Mouse (Mus musculus) lung, adult 18-20 months (tissue): ENCODE measurements around the gene Olfr462.
A peak's percentile ranks its signal among the peaks of the same experiment; 100 is the strongest.
"Not testable (repeated sequence)": the region's sequence is repeated elsewhere in the genome, so short reads cannot be mapped to it uniquely, and the experiment has no call there.

Source experiments
- DNase-seq, 2 experiments: peaks; one replicate each; pipeline ENCODE4 v3.0.0; 2022; ENCODE audit warnings: mixed read lengths in 2 of 2

Olfr462 gene

GRCm38 (mm10) chr11:87892168-87892567 is at the start of gene Olfr462:
TSS of gene Olfr462 (minus strand) at chr11:87892268.
- DNase-seq, result no peak

- DNase-seq, result peak in 1 of 2 experiments; percentile 2
Measured at GRCm38 (mm10) chr11:87935467-87935866, 43.4 kb upstream of the Olfr462 start.

DNA sequence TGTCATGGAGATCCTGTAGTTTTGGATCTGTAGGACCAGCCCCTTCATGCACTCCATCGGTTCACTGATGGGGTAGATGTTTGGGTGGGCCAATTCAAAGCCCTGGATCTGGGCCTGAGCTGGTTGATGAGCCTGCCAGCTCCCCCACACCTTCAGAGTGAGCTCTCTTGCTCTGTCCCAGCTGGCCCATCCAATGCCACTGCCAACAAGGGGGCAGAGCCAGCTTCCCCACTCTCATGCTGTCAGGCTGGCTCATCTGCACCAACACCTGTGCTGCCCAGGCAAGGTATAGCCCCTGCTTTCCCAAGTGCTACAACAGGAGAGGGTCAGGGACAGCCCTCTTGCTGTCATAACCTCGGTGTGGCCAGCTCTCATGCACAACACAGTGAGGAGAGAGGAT is 41.7 kb upstream of the Olfr462 start:
- no peak for DNase-seq

GRCm38 (mm10) chr11:87930348-87930747 is 38.3 kb upstream of the Olfr462 start:
- DNase-seq, result no peak

DNA sequence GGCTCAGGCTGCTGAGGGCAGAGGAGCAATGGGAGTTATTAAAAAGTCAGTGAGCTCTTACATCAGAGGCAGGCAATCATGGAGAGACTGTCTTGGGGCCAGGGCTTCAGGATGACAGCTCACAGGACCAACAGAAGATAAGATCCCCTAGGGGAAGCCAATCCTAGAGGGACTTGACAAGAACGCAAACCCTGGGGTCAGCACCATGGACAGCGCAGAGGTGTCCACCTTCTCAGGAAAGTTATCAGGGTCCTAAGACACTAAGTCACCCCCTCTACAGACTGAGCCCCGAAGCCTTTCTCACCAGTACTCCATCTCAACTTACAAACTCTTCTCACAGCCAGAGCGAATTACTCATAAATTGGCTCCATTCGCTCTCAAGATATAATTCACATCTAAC is 28.9 kb upstream of the Olfr462 start, which contains the start of gene Olfr464:
TSS of gene Olfr464 (minus strand) at position 2 of the 400 bp plus-strand sequence.
- DNase-seq, result no peak

DNA sequence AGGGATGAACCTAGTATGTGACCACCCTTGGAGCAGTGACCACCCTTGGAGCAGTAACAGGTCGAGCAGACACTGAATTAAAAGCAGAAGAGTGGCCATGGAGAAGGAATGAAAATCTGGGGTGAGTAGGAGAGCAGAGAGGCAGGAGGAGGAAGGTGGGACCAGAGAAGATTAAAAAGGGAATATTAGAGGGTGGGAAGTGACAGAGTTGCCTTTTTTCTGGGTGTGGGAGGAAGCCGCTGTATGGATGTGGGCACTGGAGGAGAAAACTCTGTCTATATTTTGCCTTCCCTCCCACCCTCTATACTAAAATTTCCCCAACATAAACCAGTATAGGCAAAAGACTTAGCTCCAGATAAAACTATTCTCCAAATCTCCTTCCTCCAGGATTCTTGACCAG is 28.2 kb upstream of the Olfr462 start:
- no peak for DNase-seq

DNA sequence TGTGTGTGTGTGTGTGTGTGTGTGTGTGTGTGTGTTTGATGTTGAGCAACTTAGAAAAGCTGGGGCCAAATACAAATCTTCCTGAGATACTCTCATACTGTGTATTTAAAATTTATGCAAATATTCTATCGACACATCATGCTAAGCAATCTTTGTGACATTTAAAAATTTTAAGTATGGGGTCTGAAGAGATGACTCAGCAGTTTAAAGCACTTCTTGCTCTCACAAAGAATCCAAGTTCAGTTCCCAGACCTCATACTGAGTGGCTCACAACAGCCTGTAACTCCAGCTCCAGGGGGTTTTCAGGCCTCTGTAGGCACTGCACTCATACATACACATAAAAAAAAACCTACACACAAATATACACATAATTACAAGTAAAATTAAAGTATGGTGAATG is 23.9 kb upstream of the Olfr462 start:
- DNase-seq, result no peak

- no peak for DNase-seq
Measured at GRCm38 (mm10) chr11:87904331-87904730, 12.3 kb upstream of the Olfr462 start.

- DNase-seq, result no peak
Measured at GRCm38 (mm10) chr11:87897287-87897686, 5.2 kb upstream of the Olfr462 start, which contains the start of gene Olfr463. TSS of gene Olfr463 (minus strand) at chr11:87897387.

GRCm38 (mm10) chr11:87884856-87885255 is 7.2 kb downstream of the Olfr462 start:
- no peak for DNase-seq

DNA sequence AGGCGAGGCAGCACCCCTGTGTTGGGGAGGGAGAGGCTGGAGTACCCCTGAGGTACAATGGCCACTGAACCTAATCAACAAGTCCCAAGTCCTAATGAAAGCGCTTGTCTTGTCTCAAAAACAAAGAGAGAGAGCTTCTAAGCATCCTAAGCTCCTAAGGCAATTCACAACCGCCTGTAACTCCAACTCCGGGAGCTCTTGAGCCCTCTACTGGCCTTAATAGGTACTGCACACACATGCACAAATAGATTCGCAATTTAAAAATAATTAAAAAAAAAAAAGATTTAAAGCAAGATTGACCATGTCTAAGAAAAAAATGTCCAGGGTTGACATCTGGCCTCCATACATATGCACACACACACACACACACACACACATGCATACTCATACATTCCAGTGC is 8.6 kb downstream of the Olfr462 start:
- DNase-seq, result no peak

DNA sequence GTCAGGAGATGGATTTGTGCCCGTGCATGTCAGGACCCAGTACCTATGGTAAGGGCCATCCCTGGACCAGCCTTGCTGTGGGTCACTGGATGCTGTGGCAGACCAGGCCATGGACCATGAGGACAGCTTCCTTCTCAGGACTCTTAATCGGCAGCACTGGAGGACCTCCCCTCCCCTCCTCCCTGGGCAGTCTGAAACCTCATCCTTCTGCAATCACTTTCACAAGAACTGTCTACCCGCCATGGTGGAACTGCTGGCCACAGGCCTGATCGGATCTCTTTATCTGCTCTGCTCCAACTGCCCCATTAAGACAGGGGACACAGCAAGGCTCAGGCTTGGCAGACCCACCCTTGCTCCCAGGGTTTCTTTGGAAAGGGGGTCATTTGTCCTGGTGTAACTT is 10.4 kb downstream of the Olfr462 start:
- DNase-seq, result no peak

DNA sequence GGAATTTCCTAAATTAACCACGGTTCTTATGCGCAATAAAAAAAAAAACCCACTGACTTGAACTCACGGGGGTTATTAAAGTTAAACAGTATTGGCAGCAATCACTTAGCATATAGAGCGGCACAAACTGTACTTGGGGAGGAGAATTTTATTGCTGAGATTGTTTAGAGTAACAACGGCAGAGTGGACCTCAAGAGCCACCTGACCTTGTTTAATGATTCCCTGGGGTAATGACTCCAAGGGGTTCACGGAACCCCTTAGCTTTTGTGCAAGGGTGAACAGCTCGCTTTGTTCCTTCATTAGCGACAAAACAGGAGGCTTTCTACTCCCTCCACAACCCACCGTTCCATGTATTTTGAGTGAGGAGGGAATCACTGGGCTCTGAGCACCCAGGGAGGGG is 12.2 kb downstream of the Olfr462 start:
- no peak for DNase-seq

DNA sequence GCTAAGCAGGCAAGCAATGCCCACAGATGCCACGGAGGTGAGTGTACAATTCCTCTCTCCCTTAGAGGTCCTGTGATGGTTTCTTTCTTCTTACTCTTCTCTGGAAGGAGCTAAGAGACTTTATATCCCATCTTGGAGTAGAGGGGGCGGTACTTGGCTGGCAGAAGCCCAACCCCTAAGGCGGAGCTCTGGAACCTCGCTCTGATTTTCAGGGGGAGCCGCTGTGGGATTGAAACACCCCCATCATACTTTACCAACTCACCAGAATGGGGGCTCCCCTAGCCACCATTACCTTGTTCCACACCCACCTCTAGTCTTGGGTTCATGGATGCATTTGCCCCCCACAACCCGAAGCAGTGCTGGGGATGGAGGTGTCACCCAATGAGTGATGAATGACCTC is 16.6 kb downstream of the Olfr462 start, which contains the start of gene Epx:
TSS of gene Epx (minus strand) at position 101 of the 400 bp plus-strand sequence.
- DNase-seq, result no peak

GRCm38 (mm10) chr11:87871766-87872165 is 20.3 kb downstream of the Olfr462 start:
- no peak for DNase-seq

DNA sequence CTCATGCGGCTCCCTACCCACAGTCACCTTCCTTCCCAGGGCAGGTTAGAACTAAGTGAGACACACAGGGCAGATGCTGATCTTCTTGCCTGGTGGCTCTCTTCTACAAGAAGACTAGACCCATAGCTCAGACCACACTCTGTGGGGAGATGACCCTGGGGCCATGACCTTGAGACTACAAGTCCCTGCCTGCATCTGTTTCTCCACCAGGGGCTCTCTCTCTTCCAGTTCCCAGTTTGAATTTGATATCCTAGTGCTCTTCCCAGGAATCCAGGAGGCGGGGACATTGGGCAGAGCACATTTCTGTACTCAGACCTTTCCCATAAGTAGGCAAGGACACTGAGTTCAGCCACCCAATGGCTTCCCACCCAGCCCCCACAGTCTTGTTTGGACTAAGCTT is 22.0 kb downstream of the Olfr462 start:
- DNase-seq, result no peak

- DNase-seq, result not testable (repeated sequence)
Measured at GRCm38 (mm10) chr11:87866891-87867290, 25.2 kb downstream of the Olfr462 start.

GRCm38 (mm10) chr11:87862805-87863204 is 29.3 kb downstream of the Olfr462 start:
- DNase-seq, result no peak

GRCm38 (mm10) chr11:87860426-87860825 is 31.6 kb downstream of the Olfr462 start:
- no peak for DNase-seq

GRCm38 (mm10) chr11:87859273-87859672 is 32.8 kb downstream of the Olfr462 start:
- no peak for DNase-seq

GRCm38 (mm10) chr11:87854550-87854949 is 37.5 kb downstream of the Olfr462 start:
- DNase-seq, result no peak

DNA sequence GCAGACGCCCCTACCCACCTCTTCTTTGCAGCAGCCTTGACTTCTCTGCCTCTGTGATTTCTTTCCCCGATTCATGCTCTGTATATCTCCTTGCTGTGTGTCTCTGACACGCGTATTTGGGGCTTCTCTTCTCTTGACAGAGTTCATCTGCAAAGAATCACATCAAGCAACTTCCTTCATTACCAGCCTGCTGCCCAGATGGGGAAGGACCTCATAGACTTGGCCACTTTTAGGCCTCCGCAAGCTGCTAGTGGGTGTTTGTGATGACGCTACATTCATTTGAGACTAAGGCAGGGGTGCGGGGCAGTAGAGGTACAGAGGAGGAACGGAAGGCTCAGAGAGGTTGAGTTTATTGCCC is 38.5 kb downstream of the Olfr462 start:
- DNase-seq, result no peak

DNA sequence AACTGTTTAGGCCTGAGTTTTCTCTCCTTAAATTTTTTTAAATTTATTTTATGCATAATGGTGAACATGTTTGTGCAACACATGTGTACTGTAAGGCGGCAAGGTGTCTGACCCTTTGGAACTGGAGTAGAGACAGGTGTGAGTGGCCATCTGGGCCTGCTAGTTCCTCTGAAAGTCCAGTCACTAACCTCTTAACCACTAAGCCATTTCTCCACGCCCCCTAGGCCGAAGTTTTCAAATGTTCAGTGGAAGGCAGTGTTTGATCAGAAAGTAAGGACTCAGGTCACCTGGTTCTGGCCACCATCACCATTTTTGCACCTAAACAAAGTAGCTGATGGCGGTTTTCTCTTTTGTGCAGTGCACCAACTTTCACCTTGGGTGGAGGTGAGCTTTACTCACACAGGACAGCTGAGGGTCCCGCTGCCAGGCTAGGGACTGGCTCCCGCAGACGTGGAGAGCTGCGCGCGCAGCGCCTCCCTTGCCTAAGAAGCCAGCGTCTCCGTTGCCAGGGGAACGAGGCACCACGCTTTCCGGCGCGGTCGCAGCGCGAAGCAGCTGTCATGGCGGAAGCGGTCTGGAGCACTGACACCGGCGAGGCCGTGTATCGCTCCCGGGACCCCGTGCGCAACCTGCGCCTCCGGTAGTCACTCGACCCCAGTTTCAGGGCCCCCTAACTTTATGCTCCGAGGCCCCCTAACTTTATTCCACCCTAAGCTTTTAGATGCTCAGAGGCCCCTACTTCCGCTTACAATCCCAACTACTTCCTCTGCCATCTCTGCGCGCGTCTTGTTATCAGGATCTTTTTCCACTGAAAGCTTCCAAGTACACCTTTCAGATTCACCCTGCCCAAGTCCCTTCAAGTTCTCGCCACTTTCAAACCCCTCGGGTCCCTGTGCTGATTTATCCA is 39.1 kb downstream of the Olfr462 start, which contains the start of gene Mks1:
TSS of gene Mks1 (plus strand) at position 526 of the 907 bp plus-strand sequence.
- DNase-seq, result peak; percentile 86 to 90

- no peak for DNase-seq
Measured at GRCm38 (mm10) chr11:87847884-87848283, 44.2 kb downstream of the Olfr462 start.
